Mouse (Mus musculus) midbrain, embryonic 16.5 days (tissue): ENCODE measurements around the gene Vwc2. TPM values are rescaled to one million over a fixed set of nuclear protein-coding genes. Genes with fewer than 3 reads are reported as not detected.

Experiments
- ATAC-seq: fragments of 200-750 bp; cut with Nextera tagmentation; 2 replicates; pipeline ENCODE4 v1.8.0; 2017; ENCODE audit warnings: moderate TSS enrichment
- H3K27ac ChIP-seq: fragments of 300-500 bp; sonication (generic); 2 replicates; pipeline ENCODE4 v1.5.1; 2014; ENCODE audit warnings: mild to moderate bottlenecking, low read length, mixed read lengths
- H3K27me3 ChIP-seq: fragments of 300-500 bp; sonication (generic); 2 replicates; pipeline ENCODE4 v1.6.1; 2014; ENCODE audit warnings: low read depth, low read length, mixed read lengths; ENCODE audit not compliant: control insufficient read depth, insufficient read depth
- H3K36me3 ChIP-seq: fragments of 300-500 bp; sonication (generic); 2 replicates; pipeline ENCODE4 v1.6.1; 2014; ENCODE audit warnings: mild to moderate bottlenecking, low read length, moderate library complexity, mixed read lengths; ENCODE audit not compliant: control insufficient read depth, insufficient read depth
- H3K4me1 ChIP-seq: fragments of 300-500 bp; sonication (generic); 2 replicates; pipeline ENCODE4 v1.6.1; 2014; ENCODE audit warnings: mild to moderate bottlenecking, low read length, mixed read lengths; ENCODE audit not compliant: control insufficient read depth, insufficient read depth
- H3K4me2 ChIP-seq: fragments of 300-500 bp; sonication (generic); 2 replicates; pipeline ENCODE4 v1.6.1; 2014; ENCODE audit warnings: mild to moderate bottlenecking, low read length, mixed read lengths
- H3K4me3 ChIP-seq: fragments of 300-500 bp; sonication (generic); 2 replicates; pipeline ENCODE4 v1.5.1; 2014; ENCODE audit warnings: low read depth, mild to moderate bottlenecking, low read length, moderate library complexity, mixed read lengths
- H3K9ac ChIP-seq: fragments of 300-500 bp; sonication (generic); 2 replicates; pipeline ENCODE4 v1.6.1; 2014; ENCODE audit warnings: low read depth, low read length, mixed read lengths
- H3K9me3 ChIP-seq: fragments of 300-500 bp; sonication (generic); replicated peaks from 2 replicates; pipeline ENCODE4 v1.6.1; 2014; ENCODE audit warnings: mild to moderate bottlenecking, low read length, mixed read lengths; ENCODE audit not compliant: control insufficient read depth, poor library complexity, severe bottlenecking
- whole genome bisulfite sequencing: fragments of 180-500 bp; shearing (Covaris S2); extraction: QIAGEN DNeasy Blood & Tissue Kit; methylation state at CpG from one replicate; pipeline ENCODE4 v1.1.7; 2014; 5-methylcytosine and 5-hydroxymethylcytosine counted together
- polyA plus RNA-seq: library from polyadenylated mRNA; unstranded; fragments of >200 nt; fragmentation: Nextera tagmentation; extraction: Ambion mirVana; gene quantifications from 2 replicates; pipeline ENCODE4 v1.2.1, GENCODE M21; 2015

Gene Vwc2
- polyA plus RNA-seq, 1 experiment from 2014 or later = 11.0 TPM

GRCm38 (mm10) chr11:11115031-11115647 is 1.1 kb downstream of the Vwc2 start:
- peak overlapping the region; percentile 68 for H3K27ac ChIP-seq

GRCm38 (mm10) chr11:11115648-11116590 is 1.9 kb downstream of the Vwc2 start:
- Histone ChIP-seq H3K4me1 (peaks cover 11% of the 10 kb centered on the region), H3K4me3 (peak overlapping the region; percentile 70), H3K9me3 (no peaks in the 10 kb centered on the region), H3K4me2 (peak overlapping the region; percentile 99), H3K27ac (peak overlapping the region; percentile 68), H3K27me3 (peaks cover 4% of the 10 kb centered on the region), H3K36me3 (no peaks in the 10 kb centered on the region), H3K9ac (peak overlapping the region; percentile 72)
- WGBS = under 1% methylated on average over 93 of the region's 93 CpGs
- ATAC-seq = peak; percentile 79

More at GRCm38 (mm10) chr11:11115031-11115647, 1.1 kb downstream of the Vwc2 start:
- peak overlapping the region; percentile 99 for H3K4me2 ChIP-seq
- H3K4me3 ChIP-seq = peak overlapping the region; percentile 70
- H3K27me3 ChIP-seq = peaks cover 4% of the 10 kb centered on the region
- H3K9me3 ChIP-seq = no peaks in the 10 kb centered on the region
- no peaks in the 10 kb centered on the region for H3K36me3 ChIP-seq
- H3K9ac ChIP-seq = peak overlapping the region; percentile 72
- under 1% methylated on average over 17 of the region's 17 CpGs for WGBS
- ATAC-seq = peak; percentile 14; the same call in 1 of the 2 replicates
- peaks cover 11% of the 10 kb centered on the region for H3K4me1 ChIP-seq

DNA sequence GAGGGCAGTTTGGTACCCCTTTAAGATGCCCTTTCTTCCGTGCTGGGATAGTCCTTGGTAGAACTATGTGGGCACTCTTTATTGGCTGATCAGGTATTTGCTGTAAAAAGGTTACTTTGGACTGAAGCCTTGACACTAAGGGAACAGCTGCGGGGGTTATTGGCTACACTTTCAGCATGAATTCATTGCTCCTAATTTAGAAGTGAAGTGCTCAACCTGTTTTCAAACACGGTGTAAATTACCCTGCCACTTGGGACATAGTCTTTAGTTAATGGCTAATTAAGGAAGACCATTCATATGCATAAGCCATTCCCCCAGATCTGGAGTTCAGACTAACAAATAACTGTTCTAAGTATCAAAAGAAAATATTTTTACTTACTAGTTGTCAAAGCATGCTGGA is 2.7 kb downstream of the Vwc2 start:
- peaks cover 11% of the 10 kb centered on the region for H3K4me1 ChIP-seq
- ATAC-seq = no peak
- peaks cover 4% of the 10 kb centered on the region for H3K27me3 ChIP-seq
- H3K4me2 ChIP-seq = peak overlapping the region; percentile 99
- H3K27ac ChIP-seq = no peak overlapping the region
- H3K4me3 ChIP-seq = peak overlapping the region; percentile 70
- H3K9ac ChIP-seq = peak overlapping the region; percentile 72
- WGBS = 5% methylated on average over 3 of the region's 3 CpGs
- no peaks in the 10 kb centered on the region for H3K9me3 ChIP-seq
- H3K36me3 ChIP-seq = no peaks in the 10 kb centered on the region

GRCm38 (mm10) chr11:11122866-11123265 is 8.8 kb downstream of the Vwc2 start:
- Histone ChIP-seq H3K4me3 (no peak overlapping the region), H3K4me1 (no peaks in the 10 kb centered on the region), H3K36me3 (no peaks in the 10 kb centered on the region), H3K27me3 (peaks cover under 1% of the 10 kb centered on the region; the same call in 1 of the 2 replicates), H3K27ac (no peak overlapping the region), H3K4me2 (no peak overlapping the region), H3K9ac (no peak overlapping the region), H3K9me3 (no peaks in the 10 kb centered on the region)
- 83% methylated on average over 4 of the region's 4 CpGs for WGBS
- ATAC-seq = no peak

DNA sequence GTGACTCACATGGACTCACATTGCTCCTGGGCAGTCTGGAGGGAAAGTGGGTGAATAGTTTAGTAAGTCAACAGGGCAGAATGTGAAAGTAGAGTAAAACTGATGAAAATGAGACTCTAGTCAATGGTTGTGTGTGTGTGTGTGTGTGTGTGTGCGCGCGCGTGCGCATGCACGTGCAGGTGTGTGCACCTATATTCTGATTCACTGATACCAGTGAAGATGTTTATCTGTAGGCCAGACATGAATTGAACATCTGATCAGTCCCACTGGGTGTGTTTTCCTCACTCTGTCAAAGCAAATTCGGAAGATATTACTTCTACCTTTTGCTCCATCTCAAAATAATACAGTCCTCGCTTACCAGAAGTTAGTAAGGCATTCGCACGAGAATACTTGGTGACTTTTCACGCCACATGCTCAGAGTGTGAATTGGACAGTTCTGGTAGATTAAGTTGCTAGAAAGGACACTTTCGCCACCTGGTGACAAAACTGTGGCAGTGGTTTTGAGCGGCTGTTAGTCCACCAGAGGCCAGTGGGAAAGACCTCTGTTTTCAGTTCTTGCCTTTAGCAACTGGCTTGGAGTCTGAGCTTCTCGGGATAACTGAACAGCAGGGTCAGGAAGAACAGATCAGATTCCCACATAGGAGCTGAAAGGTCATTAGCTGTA is 17.5 kb downstream of the Vwc2 start:
- Histone ChIP-seq H3K36me3 (no peaks in the 10 kb centered on the region), H3K9ac (no peak overlapping the region), H3K27me3 (no peaks in the 10 kb centered on the region), H3K9me3 (no peaks in the 10 kb centered on the region), H3K4me1 (peaks cover 3% of the 10 kb centered on the region; the same call in 1 of the 2 replicates), H3K4me2 (no peak overlapping the region), H3K4me3 (no peak overlapping the region), H3K27ac (no peak overlapping the region)
- WGBS = 53% methylated on average over 14 of the region's 14 CpGs
- ATAC-seq = peak; percentile 92

GRCm38 (mm10) chr11:11140622-11141021 is 26.6 kb downstream of the Vwc2 start:
- H3K4me3 ChIP-seq = no peak overlapping the region
- no peak for ATAC-seq
- no peak overlapping the region for H3K9ac ChIP-seq
- no peaks in the 10 kb centered on the region for H3K27me3 ChIP-seq
- no peak overlapping the region for H3K27ac ChIP-seq
- no peak overlapping the region for H3K4me2 ChIP-seq
- H3K9me3 ChIP-seq = no peaks in the 10 kb centered on the region
- no peaks in the 10 kb centered on the region for H3K36me3 ChIP-seq
- no peaks in the 10 kb centered on the region for H3K4me1 ChIP-seq

DNA sequence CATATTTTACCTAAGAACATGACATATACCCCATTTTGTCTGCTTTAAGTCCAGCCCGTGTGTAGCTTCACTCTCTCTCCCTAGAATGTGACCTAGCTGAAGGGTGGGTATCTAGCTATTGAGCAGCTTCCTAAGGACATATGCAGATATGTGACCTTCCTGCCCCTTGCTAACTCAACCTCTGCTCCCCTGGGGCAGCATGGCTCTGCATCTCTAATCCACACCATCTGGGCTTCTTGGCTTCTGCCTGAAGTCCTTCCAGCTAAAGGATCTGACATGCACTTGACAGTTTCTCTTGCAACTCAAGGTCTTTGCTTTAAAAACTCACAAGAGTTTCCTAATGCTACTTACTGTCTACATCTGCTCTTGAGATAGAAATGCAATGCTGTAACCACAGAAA is 38.7 kb downstream of the Vwc2 start:
- no peaks in the 10 kb centered on the region for H3K4me1 ChIP-seq
- H3K4me3 ChIP-seq = no peak overlapping the region
- no peaks in the 10 kb centered on the region for H3K9me3 ChIP-seq
- H3K27ac ChIP-seq = no peak overlapping the region
- H3K4me2 ChIP-seq = no peak overlapping the region
- no peak overlapping the region for H3K9ac ChIP-seq
- WGBS = 44% methylated on average over 1 of the region's 1 CpGs
- no peaks in the 10 kb centered on the region for H3K36me3 ChIP-seq
- ATAC-seq = no peak
- H3K27me3 ChIP-seq = no peaks in the 10 kb centered on the region

DNA sequence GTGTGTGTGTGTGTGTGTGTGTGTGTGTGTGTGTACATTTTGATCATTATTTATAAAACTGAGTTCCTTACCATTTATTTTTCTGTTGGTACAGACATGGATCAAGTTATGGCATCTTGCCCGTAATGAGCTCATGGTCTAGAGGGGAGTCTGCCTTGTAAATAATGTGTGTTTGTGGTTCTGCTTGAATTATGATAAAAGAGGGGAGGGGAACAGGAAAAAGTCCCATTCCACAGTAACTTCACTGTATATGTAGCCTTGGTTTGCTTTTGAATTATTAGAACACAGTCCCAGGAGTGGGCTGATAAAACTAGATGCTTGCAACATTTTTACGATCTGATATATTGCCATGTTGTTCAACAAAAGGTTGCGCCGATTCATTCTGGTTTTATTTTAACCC is 57.4 kb downstream of the Vwc2 start:
- H3K36me3 ChIP-seq = no peaks in the 10 kb centered on the region
- no peak overlapping the region for H3K4me2 ChIP-seq
- WGBS = 89% methylated on average over 4 of the region's 4 CpGs
- no peaks in the 10 kb centered on the region for H3K4me1 ChIP-seq
- ATAC-seq = no peak
- H3K27me3 ChIP-seq = no peaks in the 10 kb centered on the region
- no peak overlapping the region for H3K27ac ChIP-seq
- no peak overlapping the region for H3K4me3 ChIP-seq
- H3K9me3 ChIP-seq = no peaks in the 10 kb centered on the region
- no peak overlapping the region for H3K9ac ChIP-seq
